Comparison of ENCODE assay signal across 8 mouse cellular contexts in genomic region chr11:113865627-113866026, GRCm38 (mm10).
A peak's percentile ranks its signal among the peaks of the same experiment; 100 is the strongest.
DNase-seq lines count a peak whose midpoint lies in the region; ATAC-seq lines count a peak whose summit lies in the region.

No protein-coding gene starts in this region.

- H3K9me3 ChIP-seq in hindbrain, embryonic 14.5 days (ENCODE audit: control insufficient read depth, low read length) = no peaks in the 10 kb centered on the region

- peak; percentile 91 for ATAC-seq in frontal cortex, adult (ENCODE audit: low TSS enrichment)
- ATAC-seq in hindbrain, embryonic 14.5 days (ENCODE audit: low FRiP score) = peak; percentile 69; the same call in 1 of the 2 replicates

- no peak overlapping the region for H3K27ac ChIP-seq in hindbrain, embryonic 14.5 days

- 38% methylated on average over 8 of the region's 8 CpGs for WGBS in hindbrain, embryonic 14.5 days

- no peaks in the 10 kb centered on the region for H3K4me1 ChIP-seq in hindbrain, embryonic 14.5 days (replicated peaks; ENCODE audit: control insufficient read depth, insufficient read depth, low read length)

- H3K4me3 ChIP-seq in hindbrain, embryonic 14.5 days (replicated peaks; ENCODE audit: low read length) = no peak overlapping the region

- DNase-seq in Muller cell, postnatal 12 days (ENCODE audit: inconsistent ontology term) = peak; percentile 95
- peak; percentile 77 for DNase-seq in cerebellum, adult 9-10 months
- peak; percentile 88 for DNase-seq in hindbrain, embryonic 14.5 days (ENCODE audit: low spot score)
- DNase-seq in layer of hippocampus, postnatal 36 days = peak; percentile 79 to 81
- peak; percentile 90 to 93 for DNase-seq in lung, postnatal 4 days
- DNase-seq in right cerebral cortex, adult 2 months (ENCODE audit: low spot score in 2 of 2) = peak; percentile 84 to 87
- peak; percentile 63 for DNase-seq in urinary bladder, postnatal 10 days (ENCODE audit: low spot score)

- H3K4me2 ChIP-seq in hindbrain, embryonic 14.5 days (replicated peaks) = no peak overlapping the region

- no peaks in the 10 kb centered on the region for H3K36me3 ChIP-seq in hindbrain, embryonic 14.5 days (replicated peaks; ENCODE audit: control insufficient read depth, insufficient read depth)

- H3K27me3 ChIP-seq in hindbrain, embryonic 14.5 days (ENCODE audit: control insufficient read depth, insufficient read depth, low read length) = no peaks in the 10 kb centered on the region

- no peak overlapping the region for H3K9ac ChIP-seq in hindbrain, embryonic 14.5 days
